Mouse (Mus musculus) regulatory T cell (primary cell): Measurements from ENCODE around the gene Zbtb9.
"Not testable (repeated sequence)": the region's sequence is repeated elsewhere in the genome, so short reads cannot be mapped to it uniquely, and the experiment has no call there.

Experiments
- in situ Hi-C: fragments of 300-600 bp; cut with MboI, MseI; formaldehyde crosslinking; loops from one replicate; pipeline ENCODE4 v1.15.1; 2025; ENCODE audit warnings: high pct_unique_total_duplicates

The Zbtb9 gene

GRCm38 (mm10) chr17:26972703-26973574, at the start of gene Zbtb9:
Gene Zbtb9 (plus strand): TSS chr17:26973167.
- in situ Hi-C loops: loop anchor here (5.0 kb wide), 1 partner anchor 51 kb away; no protein-coding TSS in a partner anchor

- in situ Hi-C loops: not testable (repeated sequence)
Measured at GRCm38 (mm10) chr17:26925414-26925813, 47.6 kb upstream of the Zbtb9 start.

GRCm38 (mm10) chr17:26931795-26932194, 41.2 kb upstream of the Zbtb9 start:
- in situ Hi-C loops: not testable (repeated sequence)

- in situ Hi-C loops: no loop called here
Measured at GRCm38 (mm10) chr17:26932839-26933398, 40.0 kb upstream of the Zbtb9 start, which contains the start of gene Phf1. Gene Phf1 (plus strand): TSS chr17:26933052.

- in situ Hi-C loops: no loop called here
Measured at GRCm38 (mm10) chr17:26933419-26933818, 39.5 kb upstream of the Zbtb9 start.

- in situ Hi-C loops: no loop called here
Measured at GRCm38 (mm10) chr17:26933885-26934827, 38.8 kb upstream of the Zbtb9 start.

- in situ Hi-C loops: no loop called here
Measured at GRCm38 (mm10) chr17:26935027-26935426, 37.9 kb upstream of the Zbtb9 start.

- in situ Hi-C loops: no loop called here
Measured at GRCm38 (mm10) chr17:26936453-26936852, 36.5 kb upstream of the Zbtb9 start.

- in situ Hi-C loops: no loop called here
Measured at GRCm38 (mm10) chr17:26936921-26937695, 35.9 kb upstream of the Zbtb9 start.

GRCm38 (mm10) chr17:26937883-26938695, 34.9 kb upstream of the Zbtb9 start:
- in situ Hi-C loops: no loop called here

- in situ Hi-C loops: no loop called here
Measured at GRCm38 (mm10) chr17:26938731-26939130, 34.2 kb upstream of the Zbtb9 start.

- in situ Hi-C loops: no loop called here
Measured at GRCm38 (mm10) chr17:26939178-26939972, 33.6 kb upstream of the Zbtb9 start, which contains the start of gene Cuta. Gene Cuta (minus strand): TSS chr17:26939569.

- in situ Hi-C loops: no loop called here
Measured at GRCm38 (mm10) chr17:26939973-26940300, 33.0 kb upstream of the Zbtb9 start.

- in situ Hi-C loops: no loop called here
Measured at GRCm38 (mm10) chr17:26941031-26941789, 31.8 kb upstream of the Zbtb9 start, which contains the start of gene Syngap1. Gene Syngap1 (plus strand): TSS chr17:26941253.

GRCm38 (mm10) chr17:26941841-26942570, 31.0 kb upstream of the Zbtb9 start:
- in situ Hi-C loops: no loop called here

- in situ Hi-C loops: no loop called here
Measured at GRCm38 (mm10) chr17:26945824-26946495, 27.0 kb upstream of the Zbtb9 start.

GRCm38 (mm10) chr17:26946567-26946966, 26.4 kb upstream of the Zbtb9 start:
- in situ Hi-C loops: no loop called here
